Mouse (Mus musculus): Measurements from ENCODE around the gene Dhx58.
"Not testable (repeated sequence)": the region's sequence is repeated elsewhere in the genome, so short reads cannot be mapped to it uniquely, and the experiment has no call there.

The Dhx58 gene

GRCm38 (mm10) chr11:100702081-100702851 is 1.8 kb downstream of the Dhx58 start:
- DNase-seq (ENCODE audit: extremely low spot score, low read depth, low spot score): no peak

- DNase-seq (ENCODE audit: extremely low spot score, low read depth, low spot score): no peak
Measured at GRCm38 (mm10) chr11:100701301-100701700, 2.8 kb downstream of the Dhx58 start.

- DNase-seq (ENCODE audit: extremely low spot score, low read depth, low spot score): no peak
Measured at GRCm38 (mm10) chr11:100700710-100701109, 3.4 kb downstream of the Dhx58 start.

- DNase-seq (ENCODE audit: extremely low spot score, low read depth, low spot score): no peak
Measured at GRCm38 (mm10) chr11:100697921-100698320, 6.2 kb downstream of the Dhx58 start.

GRCm38 (mm10) chr11:100694926-100695325 is 9.1 kb downstream of the Dhx58 start:
- DNase-seq (ENCODE audit: extremely low spot score, low read depth, low spot score): no peak

- no peak for DNase-seq (ENCODE audit: extremely low spot score, low read depth, low spot score)
Measured at GRCm38 (mm10) chr11:100693154-100693553, 10.9 kb downstream of the Dhx58 start.

- DNase-seq (ENCODE audit: extremely low spot score, low read depth, low spot score): no peak
Measured at GRCm38 (mm10) chr11:100692164-100692616, 11.9 kb downstream of the Dhx58 start, which contains the start of gene Zfp385c. TSS of gene Zfp385c (minus strand) at chr11:100692455.

GRCm38 (mm10) chr11:100690389-100690788 is 13.7 kb downstream of the Dhx58 start:
- DNase-seq (ENCODE audit: extremely low spot score, low read depth, low spot score): no peak

- DNase-seq (ENCODE audit: extremely low spot score, low read depth, low spot score): no peak
Measured at GRCm38 (mm10) chr11:100688443-100688842, 15.6 kb downstream of the Dhx58 start.

GRCm38 (mm10) chr11:100687265-100687664 is 16.8 kb downstream of the Dhx58 start:
- no peak for DNase-seq (ENCODE audit: extremely low spot score, low read depth, low spot score)

GRCm38 (mm10) chr11:100685371-100685770 is 18.7 kb downstream of the Dhx58 start:
- no peak for DNase-seq (ENCODE audit: extremely low spot score, low read depth, low spot score)

GRCm38 (mm10) chr11:100684084-100684483 is 20.0 kb downstream of the Dhx58 start:
- DNase-seq (ENCODE audit: extremely low spot score, low read depth, low spot score): no peak

- no peak for DNase-seq (ENCODE audit: extremely low spot score, low read depth, low spot score)
Measured at GRCm38 (mm10) chr11:100682526-100682925, 21.5 kb downstream of the Dhx58 start.

GRCm38 (mm10) chr11:100681826-100682225 is 22.2 kb downstream of the Dhx58 start:
- no peak for DNase-seq (ENCODE audit: extremely low spot score, low read depth, low spot score)

- no peak for DNase-seq (ENCODE audit: extremely low spot score, low read depth, low spot score)
Measured at GRCm38 (mm10) chr11:100677810-100678209, 26.3 kb downstream of the Dhx58 start.

GRCm38 (mm10) chr11:100673169-100673568 is 30.9 kb downstream of the Dhx58 start:
- no peak for DNase-seq (ENCODE audit: extremely low spot score, low read depth, low spot score)

- DNase-seq (ENCODE audit: extremely low spot score, low read depth, low spot score): no peak
Measured at GRCm38 (mm10) chr11:100671956-100672355, 32.1 kb downstream of the Dhx58 start.

- no peak for DNase-seq (ENCODE audit: extremely low spot score, low read depth, low spot score)
Measured at GRCm38 (mm10) chr11:100671049-100671448, 33.0 kb downstream of the Dhx58 start.

- DNase-seq (ENCODE audit: extremely low spot score, low read depth, low spot score): no peak
Measured at GRCm38 (mm10) chr11:100659806-100660205, 44.3 kb downstream of the Dhx58 start.

- DNase-seq (ENCODE audit: extremely low spot score, low read depth, low spot score): no peak
Measured at GRCm38 (mm10) chr11:100656458-100656857, 47.6 kb downstream of the Dhx58 start.

- DNase-seq (ENCODE audit: extremely low spot score, low read depth, low spot score): not testable (repeated sequence)
Measured at GRCm38 (mm10) chr11:100655589-100655988, 48.5 kb downstream of the Dhx58 start.

- no peak for DNase-seq (ENCODE audit: extremely low spot score, low read depth, low spot score)
Measured at GRCm38 (mm10) chr11:100651748-100652147, 52.3 kb downstream of the Dhx58 start.

GRCm38 (mm10) chr11:100651205-100651604 is 52.9 kb downstream of the Dhx58 start:
- DNase-seq (ENCODE audit: extremely low spot score, low read depth, low spot score): no peak
